Mouse (Mus musculus) forebrain, postnatal 0 days (tissue): ENCODE results near the gene Snrpa. TPM values are rescaled to one million over a fixed set of nuclear protein-coding genes. Genes with fewer than 3 reads are reported as not detected.
A peak's percentile ranks its signal among the peaks of the same experiment; 100 is the strongest.
"Not testable (repeated sequence)": the region's sequence is repeated elsewhere in the genome, so short reads cannot be mapped to it uniquely, and the experiment has no call there.

Source experiments
- ATAC-seq: fragments of 200-750 bp; cut with Nextera tagmentation; 2 replicates; pipeline ENCODE4 v1.8.0; 2017; ENCODE audit warnings: mild to moderate bottlenecking, moderate library complexity
- DNase-seq: peaks from one replicate; pipeline ENCODE4 v3.0.0-alpha.2; 2015
- H3K27ac ChIP-seq: fragments of 300-500 bp; sonication (generic); 2 replicates; pipeline ENCODE4 v1.5.1; 2014; ENCODE audit warnings: low read depth, mild to moderate bottlenecking, antibody characterized with exemption, low read length, moderate library complexity, mixed read lengths
- H3K27me3 ChIP-seq: fragments of 300-500 bp; sonication (generic); 2 replicates; pipeline ENCODE4 v1.6.1; 2014; ENCODE audit warnings: mild to moderate bottlenecking, low read length, mixed read lengths; ENCODE audit not compliant: insufficient read depth
- H3K36me3 ChIP-seq: fragments of 300-500 bp; sonication (generic); 2 replicates; pipeline ENCODE4 v1.6.1; 2014; ENCODE audit warnings: mild to moderate bottlenecking, moderate library complexity; ENCODE audit not compliant: insufficient read depth
- H3K4me1 ChIP-seq: fragments of 300-500 bp; sonication (generic); 2 replicates; pipeline ENCODE4 v1.6.1; 2014; ENCODE audit warnings: antibody characterized with exemption; ENCODE audit not compliant: insufficient read depth
- H3K4me2 ChIP-seq: fragments of 300-500 bp; sonication (generic); 2 replicates; pipeline ENCODE4 v1.6.1; 2014; ENCODE audit warnings: low read depth, mild to moderate bottlenecking, moderate library complexity
- H3K4me3 ChIP-seq: fragments of 300-500 bp; sonication (generic); 2 replicates; pipeline ENCODE4 v1.5.1; 2014; ENCODE audit warnings: low read depth, low read length, mixed read lengths
- H3K9ac ChIP-seq: fragments of 300-500 bp; sonication (generic); 2 replicates; pipeline ENCODE4 v1.6.1; 2014; ENCODE audit warnings: mild to moderate bottlenecking
- H3K9me3 ChIP-seq: fragments of 300-500 bp; sonication (generic); 2 replicates; pipeline ENCODE4 v1.6.1; 2016; ENCODE audit warnings: low read length
- CTCF ChIP-seq: sonication (generic); IDR thresholded peaks from 2 replicates; pipeline ENCODE4 v1.5.1; 2016; ENCODE audit warnings: antibody characterized with exemption, control low read depth, low read depth
- WGBS: fragments of 180-500 bp; shearing (Covaris S2); extraction: QIAGEN DNeasy Blood & Tissue Kit; methylation state at CpG from one replicate; pipeline ENCODE4 v1.1.7; 2014; 5-methylcytosine and 5-hydroxymethylcytosine counted together
- polyA plus RNA-seq: library from polyadenylated mRNA; unstranded; fragments of >200 nt; fragmentation: Nextera tagmentation; extraction: Ambion mirVana; gene quantifications from 2 replicates; pipeline ENCODE4 v1.2.1, GENCODE M21; 2015
- total RNA-seq: library from RNA; depleted of rRNA; stranded (reverse); fragments of >200 nt; gene quantifications from 2 replicates; pipeline ENCODE4 v1.2.3, GENCODE M21; 2014; rRNA removed

The Snrpa gene
- total RNA-seq (124 and 146 TPM in 2 replicates), polyA plus RNA-seq (165 and 169 TPM in 2 replicates)

GRCm38 (mm10) chr7:27195681-27196611 is at the start of gene Snrpa, which contains the start of gene BC024978:
Snrpa (minus strand) TSS chr7:27196271.
BC024978 (plus strand) TSS chr7:27195781.
- DNase-seq (peak; percentile 98), ATAC-seq (peak; percentile 97)
- Histone ChIP-seq H3K27ac (peak within 1 kb of the TSS; percentile 97), H3K4me3 (peak within 1 kb of the TSS; percentile 67), H3K9ac (peak within 1 kb of the TSS; percentile 73), H3K4me1 (peaks cover 12% of the 10 kb centered on the region), H3K36me3 (peaks cover 25% of the 10 kb centered on the region), H3K9me3 (no peaks in the 10 kb centered on the region), H3K27me3 (no peaks in the 10 kb centered on the region), H3K4me2 (peak within 1 kb of the TSS; percentile 85)
- 1% methylated on average over 64 of the region's 64 CpGs for WGBS
- no peak for TF ChIP-seq CTCF

GRCm38 (mm10) chr7:27244088-27244487 is 48.0 kb upstream of the Snrpa start:
- WGBS: 88% methylated on average over 2 of the region's 2 CpGs
- DNase-seq, H3K27me3 ChIP-seq, H3K27ac ChIP-seq, H3K4me2 ChIP-seq, H3K9ac ChIP-seq, ATAC-seq, H3K4me1 ChIP-seq, H3K4me3 ChIP-seq, H3K9me3 ChIP-seq: not testable (repeated sequence)
- TF ChIP-seq CTCF: peak; percentile 47
- H3K36me3 ChIP-seq: peaks cover 47% of the 10 kb centered on the region

- Histone ChIP-seq H3K4me3 (no peak overlapping the region), H3K4me2 (no peak overlapping the region), H3K9me3 (no peaks in the 10 kb centered on the region), H3K9ac (no peak overlapping the region), H3K4me1 (no peaks in the 10 kb centered on the region), H3K27ac (no peak overlapping the region), H3K36me3 (peaks cover 52% of the 10 kb centered on the region), H3K27me3 (no peaks in the 10 kb centered on the region)
- DNase-seq: no peak
- WGBS: 80% methylated on average over 8 of the region's 8 CpGs
- TF ChIP-seq CTCF: no peak
- no peak for ATAC-seq
Measured at GRCm38 (mm10) chr7:27243211-27243610, 47.1 kb upstream of the Snrpa start.

- H3K27ac ChIP-seq: no peak overlapping the region
- H3K36me3 ChIP-seq: peaks cover 43% of the 10 kb centered on the region
- H3K27me3 ChIP-seq: no peaks in the 10 kb centered on the region
- 87% methylated on average over 5 of the region's 5 CpGs for WGBS
- DNase-seq: no peak
- no peak overlapping the region for H3K4me3 ChIP-seq
- H3K9me3 ChIP-seq: no peaks in the 10 kb centered on the region
- TF ChIP-seq CTCF: no peak
- ATAC-seq: no peak
- no peak overlapping the region for H3K4me2 ChIP-seq
- H3K4me1 ChIP-seq: peaks cover 6% of the 10 kb centered on the region
- no peak overlapping the region; the same call in 1 of the 2 replicates for H3K9ac ChIP-seq
Measured at GRCm38 (mm10) chr7:27238568-27238967, 42.5 kb upstream of the Snrpa start.

- Histone ChIP-seq H3K9ac (no peak overlapping the region), H3K36me3 (peaks cover 35% of the 10 kb centered on the region), H3K27me3 (no peaks in the 10 kb centered on the region), H3K27ac (no peak overlapping the region), H3K4me1 (peaks cover 8% of the 10 kb centered on the region), H3K9me3 (no peaks in the 10 kb centered on the region), H3K4me2 (no peak overlapping the region), H3K4me3 (no peak overlapping the region)
- DNase-seq (no peak), ATAC-seq (no peak)
- TF ChIP-seq CTCF: peak; percentile 37; the same call in 1 of the 2 replicates
- 90% methylated on average over 2 of the region's 2 CpGs for WGBS
Measured at GRCm38 (mm10) chr7:27237527-27237926, 41.5 kb upstream of the Snrpa start.

GRCm38 (mm10) chr7:27235726-27236125 is 39.7 kb upstream of the Snrpa start:
- WGBS: 79% methylated on average over 2 of the region's 2 CpGs
- Histone ChIP-seq H3K9me3 (no peaks in the 10 kb centered on the region), H3K9ac (no peak overlapping the region), H3K36me3 (peaks cover 20% of the 10 kb centered on the region; the same call in 1 of the 2 replicates), H3K4me2 (no peak overlapping the region), H3K27me3 (no peaks in the 10 kb centered on the region), H3K4me3 (no peak overlapping the region), H3K27ac (no peak overlapping the region), H3K4me1 (peaks cover 10% of the 10 kb centered on the region)
- DNase-seq: no peak
- TF ChIP-seq CTCF: no peak
- no peak for ATAC-seq

GRCm38 (mm10) chr7:27233300-27233699 is 37.2 kb upstream of the Snrpa start:
- Histone ChIP-seq H3K27me3 (no peaks in the 10 kb centered on the region), H3K4me3 (peak overlapping the region; percentile 51), H3K4me1 (peaks cover 10% of the 10 kb centered on the region), H3K4me2 (peak overlapping the region; percentile 82), H3K9me3 (no peaks in the 10 kb centered on the region), H3K36me3 (peaks cover 3% of the 10 kb centered on the region; the same call in 1 of the 2 replicates), H3K27ac (peak overlapping the region; percentile 81), H3K9ac (peak overlapping the region; percentile 54)
- TF ChIP-seq CTCF: no peak
- WGBS: 3% methylated on average over 6 of the region's 6 CpGs
- ATAC-seq: peak; percentile 4; the same call in 1 of the 2 replicates
- DNase-seq: no peak
